Mouse (Mus musculus) CH12.LX (cell line): ENCODE measurements around the gene Dennd5a.
A peak's percentile ranks its signal among the peaks of the same experiment; 100 is the strongest.

Experiments used
- CTCF ChIP-seq, 2 experiments: IDR thresholded peaks in 1 of 2; conservative IDR thresholded peaks in 1 of 2; 2 replicates each; pipeline ENCODE4 v1.5.1; 2011 to 2012; ENCODE audit warnings: low read depth in 2 of 2, low read length in 2 of 2, improper control_type of control experiment in 1 of 2, inconsistent platforms in 1 of 2, mild to moderate bottlenecking in 1 of 2, moderate library complexity in 1 of 2
- E2F4 ChIP-seq: IDR thresholded peaks from 2 replicates; pipeline ENCODE4 v1.6.1; 2011; ENCODE audit warnings: low read depth, low read length, improper control_type of control experiment; ENCODE audit not compliant: insufficient replicate concordance
- EP300 ChIP-seq: IDR thresholded peaks from 2 replicates; pipeline ENCODE4 v1.6.1; 2011; ENCODE audit warnings: low read length, improper control_type of control experiment
- MXI1 ChIP-seq: IDR thresholded peaks from 2 replicates; pipeline ENCODE4 v1.6.1; 2011; ENCODE audit warnings: mild to moderate bottlenecking, low read depth, low read length, improper control_type of control experiment
- NELFE ChIP-seq: IDR thresholded peaks from 2 replicates; pipeline ENCODE4 v1.6.1; 2011; ENCODE audit warnings: low read depth, low read length, improper control_type of control experiment
- POLR2A ChIP-seq: IDR thresholded peaks from 2 replicates; pipeline ENCODE4 v1.6.1; 2011; ENCODE audit warnings: low read depth, mild to moderate bottlenecking, improper control_type of control experiment, low read length
- TBP ChIP-seq: conservative IDR thresholded peaks from 2 replicates; pipeline ENCODE4 v1.6.1; 2011; ENCODE audit warnings: low read depth, low read length, improper control_type of control experiment
- TCF12 ChIP-seq: IDR thresholded peaks from 2 replicates; pipeline ENCODE4 v1.6.1; 2014; ENCODE audit warnings: low read depth, mild to moderate bottlenecking, inconsistent platforms, low read length, improper control_type of control experiment
- USF1 ChIP-seq: IDR thresholded peaks from 2 replicates; pipeline ENCODE4 v1.6.1; 2014; ENCODE audit warnings: low read depth, mild to moderate bottlenecking, inconsistent platforms, low read length, improper control_type of control experiment
- USF2 ChIP-seq: conservative IDR thresholded peaks from 2 replicates; pipeline ENCODE4 v1.6.1; 2011; ENCODE audit warnings: low read depth, low read length, improper control_type of control experiment

- TF ChIP-seq CTCF (conservative IDR thresholded peaks at IDR 0.05 in 1 of 2, IDR thresholded peaks at IDR 0.05 in 1 of 2; ENCODE audit: low read depth in 2 of 2, low read length in 2 of 2) (no peak), TBP (no peak), MXI1 (peak; percentile 85), USF1 (no peak), USF2 (no peak), POLR2A (no peak), NELFE (no peak), EP300 (peak; percentile 69), TCF12 (peak; percentile 54; the same call in 1 of the 2 replicates), E2F4 (no peak)
Measured at GRCm38 (mm10) chr7:109958843-109959715, 1.2 kb downstream of the Dennd5a start.
